Mouse (Mus musculus) heart, embryonic 13.5 days (tissue): ENCODE results near the gene Ltv1. TPM values are rescaled to one million over a fixed set of nuclear protein-coding genes. Genes with fewer than 3 reads are reported as not detected.
A peak's percentile ranks its signal among the peaks of the same experiment; 100 is the strongest.

ENCODE experiments used
- ATAC-seq: fragments of 200-750 bp; cut with Nextera tagmentation; 2 replicates; pipeline ENCODE4 v1.8.0; 2017; ENCODE audit warnings: moderate TSS enrichment; ENCODE audit not compliant: insufficient number of reproducible peaks, low FRiP score, low TSS enrichment; ENCODE audit errors: extremely low read depth
- H3K27ac ChIP-seq: fragments of 300-500 bp; sonication (generic); replicated peaks from 2 replicates; pipeline ENCODE4 v1.5.1; 2015; ENCODE audit warnings: moderate library complexity, mild to moderate bottlenecking, inconsistent platforms
- H3K27me3 ChIP-seq: fragments of 300-500 bp; sonication (generic); replicated peaks from 2 replicates; pipeline ENCODE4 v1.6.1; 2015; ENCODE audit warnings: mild to moderate bottlenecking, inconsistent platforms
- H3K36me3 ChIP-seq: fragments of 300-500 bp; sonication (generic); 2 replicates; pipeline ENCODE4 v1.6.1; 2015; ENCODE audit warnings: mild to moderate bottlenecking, inconsistent platforms
- H3K4me1 ChIP-seq: fragments of 300-500 bp; sonication (generic); 2 replicates; pipeline ENCODE4 v1.6.1; 2015; ENCODE audit warnings: inconsistent platforms
- H3K4me2 ChIP-seq: fragments of 300-500 bp; sonication (generic); 2 replicates; pipeline ENCODE4 v1.6.1; 2015; ENCODE audit warnings: inconsistent platforms, mild to moderate bottlenecking, moderate library complexity
- H3K4me3 ChIP-seq: fragments of 300-500 bp; sonication (generic); 2 replicates; pipeline ENCODE4 v1.5.1; 2015; ENCODE audit warnings: moderate library complexity, mild to moderate bottlenecking, inconsistent platforms
- H3K9ac ChIP-seq: fragments of 300-500 bp; sonication (generic); 2 replicates; pipeline ENCODE4 v1.6.1; 2015; ENCODE audit warnings: inconsistent platforms, mild to moderate bottlenecking, moderate library complexity
- H3K9me3 ChIP-seq: fragments of 300-500 bp; sonication (generic); 2 replicates; pipeline ENCODE4 v1.6.1; 2016; ENCODE audit warnings: inconsistent platforms
- WGBS: fragments of 180-500 bp; shearing (Covaris S2); methylation state at CpG from one replicate; pipeline ENCODE4 v1.1.7; 2015; ENCODE audit warnings: mixed read lengths; 5-methylcytosine and 5-hydroxymethylcytosine counted together
- polyA plus RNA-seq: library from polyadenylated mRNA; unstranded; fragments of >200 nt; fragmentation: Nextera tagmentation; extraction: Ambion mirVana; gene quantifications from 2 replicates; pipeline ENCODE4 v1.2.1, GENCODE M21; 2015

Ltv1 gene
- 47.9 and 52.1 TPM in 2 replicates for polyA plus RNA-seq

GRCm38 (mm10) chr10:13192731-13193351 lies at the start of gene Ltv1:
Ltv1 (minus strand) TSS chr10:13193168.
- H3K27ac ChIP-seq, result peak within 1 kb of the TSS; percentile 82
- H3K36me3 ChIP-seq, result peaks cover 38% of the 10 kb centered on the region
- H3K9me3 ChIP-seq, result no peaks in the 10 kb centered on the region
- peak; percentile 97 for ATAC-seq
- WGBS, result under 1% methylated on average over 43 of the region's 43 CpGs
- peak within 1 kb of the TSS; percentile 92 for H3K9ac ChIP-seq
- peaks cover 8% of the 10 kb centered on the region for H3K4me1 ChIP-seq
- H3K27me3 ChIP-seq, result no peaks in the 10 kb centered on the region
- peak within 1 kb of the TSS; percentile 78 for H3K4me2 ChIP-seq
- peak within 1 kb of the TSS; percentile 88 for H3K4me3 ChIP-seq

GRCm38 (mm10) chr10:13240431-13240830 lies 47.5 kb upstream of the Ltv1 start:
- Histone ChIP-seq H3K27ac (peak overlapping the region; percentile 57), H3K9ac (no peak overlapping the region), H3K4me3 (no peak overlapping the region), H3K4me2 (no peak overlapping the region), H3K4me1 (peaks cover 31% of the 10 kb centered on the region), H3K9me3 (no peaks in the 10 kb centered on the region), H3K27me3 (no peaks in the 10 kb centered on the region), H3K36me3 (peaks cover 78% of the 10 kb centered on the region)
- ATAC-seq, result peak; percentile 37; the same call in 1 of the 2 replicates
- WGBS, result 12% methylated on average over 4 of the region's 4 CpGs

- H3K4me1 ChIP-seq, result peaks cover 22% of the 10 kb centered on the region
- H3K4me2 ChIP-seq, result no peak overlapping the region
- H3K4me3 ChIP-seq, result no peak overlapping the region
- ATAC-seq, result no peak
- H3K27ac ChIP-seq, result no peak overlapping the region; the same call in 1 of the 2 replicates
- no peaks in the 10 kb centered on the region for H3K27me3 ChIP-seq
- no peaks in the 10 kb centered on the region for H3K9me3 ChIP-seq
- peaks cover 79% of the 10 kb centered on the region for H3K36me3 ChIP-seq
- WGBS, result 59% methylated on average over 4 of the region's 4 CpGs
- H3K9ac ChIP-seq, result no peak overlapping the region
These were observed 45.2 kb upstream of the Ltv1 start for GRCm38 (mm10) chr10:13238188-13238587.

- H3K4me2 ChIP-seq, result no peak overlapping the region
- H3K4me3 ChIP-seq, result no peak overlapping the region
- no peak for ATAC-seq
- H3K9ac ChIP-seq, result no peak overlapping the region
- WGBS, result 83% methylated on average over 5 of the region's 5 CpGs
- peaks cover 84% of the 10 kb centered on the region for H3K36me3 ChIP-seq
- peaks cover 27% of the 10 kb centered on the region for H3K4me1 ChIP-seq
- no peaks in the 10 kb centered on the region for H3K27me3 ChIP-seq
- H3K9me3 ChIP-seq, result no peaks in the 10 kb centered on the region
- no peak overlapping the region for H3K27ac ChIP-seq
These were observed 43.9 kb upstream of the Ltv1 start for GRCm38 (mm10) chr10:13236866-13237265.

GRCm38 (mm10) chr10:13234503-13234902 lies 41.5 kb upstream of the Ltv1 start:
- 58% methylated on average over 3 of the region's 3 CpGs for WGBS
- Histone ChIP-seq H3K4me2 (no peak overlapping the region), H3K9me3 (no peaks in the 10 kb centered on the region), H3K4me1 (peaks cover 21% of the 10 kb centered on the region), H3K9ac (no peak overlapping the region), H3K27me3 (no peaks in the 10 kb centered on the region), H3K36me3 (peaks cover 90% of the 10 kb centered on the region), H3K27ac (no peak overlapping the region), H3K4me3 (no peak overlapping the region)
- ATAC-seq, result no peak

- no peak overlapping the region for H3K4me2 ChIP-seq
- WGBS, result 78% methylated on average over 10 of the region's 10 CpGs
These were observed 41.0 kb upstream of the Ltv1 start for GRCm38 (mm10) chr10:13233941-13234340.

GRCm38 (mm10) chr10:13233143-13233622 lies 40.2 kb upstream of the Ltv1 start:
- Histone ChIP-seq H3K27ac (peak overlapping the region; percentile 26), H3K36me3 (peaks cover 87% of the 10 kb centered on the region), H3K9ac (peak overlapping the region; percentile 12; the same call in 1 of the 2 replicates), H3K4me3 (no peak overlapping the region), H3K27me3 (no peaks in the 10 kb centered on the region), H3K4me1 (peaks cover 21% of the 10 kb centered on the region), H3K4me2 (no peak overlapping the region), H3K9me3 (no peaks in the 10 kb centered on the region)
- WGBS, result 48% methylated on average over 2 of the region's 2 CpGs
- ATAC-seq, result no peak

More at GRCm38 (mm10) chr10:13233941-13234340, 41.0 kb upstream of the Ltv1 start:
- Histone ChIP-seq H3K4me3 (no peak overlapping the region), H3K4me1 (peaks cover 21% of the 10 kb centered on the region), H3K27ac (no peak overlapping the region), H3K9me3 (no peaks in the 10 kb centered on the region), H3K27me3 (no peaks in the 10 kb centered on the region), H3K36me3 (peaks cover 88% of the 10 kb centered on the region), H3K9ac (no peak overlapping the region)
- ATAC-seq, result no peak

- no peak for ATAC-seq
- Histone ChIP-seq H3K36me3 (peaks cover 87% of the 10 kb centered on the region), H3K9ac (0 out of 2 replicates have a peak overlapping the region, but pooled peaks have one; percentile 12), H3K27me3 (no peaks in the 10 kb centered on the region), H3K27ac (peak overlapping the region; percentile 26), H3K4me3 (no peak overlapping the region), H3K4me1 (peaks cover 21% of the 10 kb centered on the region), H3K4me2 (no peak overlapping the region), H3K9me3 (no peaks in the 10 kb centered on the region)
- 65% methylated on average over 9 of the region's 9 CpGs for WGBS
These were observed 39.6 kb upstream of the Ltv1 start for GRCm38 (mm10) chr10:13232443-13233142.

- peaks cover 29% of the 10 kb centered on the region for H3K4me1 ChIP-seq
- H3K4me3 ChIP-seq, result no peak overlapping the region
- peaks cover 89% of the 10 kb centered on the region for H3K36me3 ChIP-seq
- WGBS, result 81% methylated on average over 7 of the region's 7 CpGs
- H3K4me2 ChIP-seq, result no peak overlapping the region
- H3K27ac ChIP-seq, result peak overlapping the region; percentile 30
- ATAC-seq, result no peak
- H3K27me3 ChIP-seq, result no peaks in the 10 kb centered on the region
- H3K9me3 ChIP-seq, result no peaks in the 10 kb centered on the region
- H3K9ac ChIP-seq, result no peak overlapping the region
These were observed 37.7 kb upstream of the Ltv1 start for GRCm38 (mm10) chr10:13230716-13231115.

GRCm38 (mm10) chr10:13225377-13226063 lies 32.6 kb upstream of the Ltv1 start:
- H3K4me3 ChIP-seq, result no peak overlapping the region
- peaks cover 11% of the 10 kb centered on the region; the same call in 1 of the 2 replicates for H3K4me1 ChIP-seq
- WGBS, result 82% methylated on average over 7 of the region's 7 CpGs
- no peak for ATAC-seq
- no peaks in the 10 kb centered on the region for H3K27me3 ChIP-seq
- no peak overlapping the region for H3K9ac ChIP-seq
- no peak overlapping the region for H3K27ac ChIP-seq
- peaks cover 83% of the 10 kb centered on the region for H3K36me3 ChIP-seq
- H3K9me3 ChIP-seq, result no peaks in the 10 kb centered on the region
- no peak overlapping the region for H3K4me2 ChIP-seq

GRCm38 (mm10) chr10:13222135-13222534 lies 29.2 kb upstream of the Ltv1 start:
- Histone ChIP-seq H3K27me3 (no peaks in the 10 kb centered on the region), H3K27ac (no peak overlapping the region), H3K4me1 (peaks cover 11% of the 10 kb centered on the region; the same call in 1 of the 2 replicates), H3K4me3 (no peak overlapping the region), H3K36me3 (peaks cover 72% of the 10 kb centered on the region), H3K9me3 (no peaks in the 10 kb centered on the region), H3K4me2 (no peak overlapping the region), H3K9ac (no peak overlapping the region)
- 62% methylated on average over 3 of the region's 3 CpGs for WGBS
- no peak for ATAC-seq
